ENCODE assay signal across 9 mouse cellular contexts in genomic region chr5:142982046-142982801, GRCm38 (mm10). TPM values are rescaled to one million over a fixed set of nuclear protein-coding genes. Genes with fewer than 3 reads are reported as not detected.
DNase-seq lines count a peak whose midpoint lies in the region; ATAC-seq lines count a peak whose summit lies in the region.
"Had no signal": no experiment of that assay in that cellular context is flagged by ENCODE, and none has a peak within 500 bp of the region (broad histone marks: within the 10 kb centered on the region; RNA-seq: fewer than 3 reads in every experiment).

No protein-coding gene starts in this region.

- no peak overlapping the region for H3K4me2 ChIP-seq in intestine, embryonic 15.5 days (replicated peaks)
- no peak overlapping the region for H3K4me2 ChIP-seq in liver, embryonic 13.5 days
- H3K4me2 ChIP-seq in midbrain, embryonic 14.5 days (ENCODE audit: low read length) = no peak overlapping the region

- peaks cover 3% of the 10 kb centered on the region; the same call in 1 of the 2 replicates for H3K4me1 ChIP-seq in brown adipose tissue, adult 24 weeks (ENCODE audit: control insufficient read depth, insufficient read depth, insufficient read length, low read length)
- no peaks in the 10 kb centered on the region for H3K4me1 ChIP-seq in intestine, embryonic 15.5 days (replicated peaks)
- H3K4me1 ChIP-seq in liver, embryonic 13.5 days (replicated peaks) = peaks cover 43% of the 10 kb centered on the region
- H3K4me1 ChIP-seq in midbrain, embryonic 14.5 days (ENCODE audit: control insufficient read depth, insufficient read depth, low read length) = no peaks in the 10 kb centered on the region

- no peak overlapping the region for H3K9ac ChIP-seq in intestine, embryonic 15.5 days
- no peak overlapping the region for H3K9ac ChIP-seq in liver, embryonic 13.5 days
- H3K9ac ChIP-seq in midbrain, embryonic 14.5 days (replicated peaks; ENCODE audit: low read length) = no peak overlapping the region

- H3K9me3 ChIP-seq in intestine, embryonic 15.5 days = no peaks in the 10 kb centered on the region
- no peaks in the 10 kb centered on the region for H3K9me3 ChIP-seq in liver, embryonic 13.5 days (replicated peaks)
- H3K9me3 ChIP-seq in midbrain, embryonic 14.5 days (ENCODE audit: control insufficient read depth, low read length) = no peaks in the 10 kb centered on the region

- H3K27ac ChIP-seq in brown adipose tissue, adult 24 weeks (replicated peaks; ENCODE audit: low read depth, low read length) = peak overlapping the region; percentile 21
- 0 out of 2 replicates have a peak overlapping the region, but pooled peaks have one; percentile 32 for H3K27ac ChIP-seq in intestine, embryonic 15.5 days
- peak overlapping the region; percentile 43 for H3K27ac ChIP-seq in liver, embryonic 13.5 days
- no peak overlapping the region; the same call in 1 of the 2 replicates for H3K27ac ChIP-seq in midbrain, embryonic 14.5 days (replicated peaks; ENCODE audit: low read depth, low read length)

- no peak for ATAC-seq in intestine, embryonic 15.5 days
- ATAC-seq in liver, embryonic 13.5 days (ENCODE audit: low read depth) = no peak
- ATAC-seq in midbrain, embryonic 14.5 days (ENCODE audit: low FRiP score, low TSS enrichment) = no peak
- ATAC-seq in erythroid progenitor cell, adult 5-6 weeks (replicated peaks; ENCODE audit: low FRiP score, poor library complexity, severe bottlenecking) = no peak

- no peak overlapping the region for H3K4me3 ChIP-seq in brown adipose tissue, adult 24 weeks (ENCODE audit: insufficient read depth, low read depth, low read length)
- H3K4me3 ChIP-seq in intestine, embryonic 15.5 days (replicated peaks) = no peak overlapping the region
- H3K4me3 ChIP-seq in liver, embryonic 13.5 days (replicated peaks) = no peak overlapping the region
- H3K4me3 ChIP-seq in midbrain, embryonic 14.5 days (replicated peaks; ENCODE audit: low read depth, low read length) = no peak overlapping the region

- H3K36me3 ChIP-seq in intestine, embryonic 15.5 days = no peaks in the 10 kb centered on the region
- H3K36me3 ChIP-seq in liver, embryonic 13.5 days = no peaks in the 10 kb centered on the region
- H3K36me3 ChIP-seq in midbrain, embryonic 14.5 days (ENCODE audit: control insufficient read depth, insufficient read depth, low read length) = no peaks in the 10 kb centered on the region

- WGBS in intestine, embryonic 15.5 days = 65% methylated on average over 16 of the region's 16 CpGs
- 47% methylated on average over 16 of the region's 16 CpGs for WGBS in liver, embryonic 13.5 days (ENCODE audit: insufficient replicate concordance)
- WGBS in midbrain, embryonic 14.5 days = 87% methylated on average over 16 of the region's 16 CpGs

- H3K27me3 ChIP-seq in intestine, embryonic 15.5 days (replicated peaks) = no peaks in the 10 kb centered on the region
- no peaks in the 10 kb centered on the region for H3K27me3 ChIP-seq in liver, embryonic 13.5 days
- H3K27me3 ChIP-seq in midbrain, embryonic 14.5 days (ENCODE audit: control insufficient read depth, insufficient read depth, low read length) = no peaks in the 10 kb centered on the region

- DNase-seq in adrenal gland, postnatal 14 days = peak; percentile 48
- no peak for DNase-seq in adrenal gland, adult 8-10 months
- no peak for DNase-seq in liver, embryonic 13.5 days
- no peak for DNase-seq in midbrain, embryonic 14.5 days
- no peak for DNase-seq in gastrocnemius, adult 18-20 months (ENCODE audit: low spot score)
- DNase-seq: cerebellum, adult 9-11 months had no signal

RNA-seq across cellular contexts. Expression of gene Fscn1, which starts 22.1 kb away (rescaled TPM):
- total RNA-seq in adrenal gland, postnatal 14 days (2021) = 62.0 and 75.3 TPM in 2 replicates
- 10 to 100 TPM; 22.0 to 33.6 (median 31.7) TPM for total RNA-seq in adrenal gland, adult 8-10 months (2022)
- 9.1 and 16.2 TPM in 2 replicates for polyA plus RNA-seq in brown adipose tissue, adult 24 weeks (2012; ENCODE audit: insufficient read depth, insufficient read length, missing spikeins)
- polyA plus RNA-seq in intestine, embryonic 15.5 days (2015; fragmentation: Nextera tagmentation; extraction: Ambion mirVana) = 140 and 170 TPM in 2 replicates
- polyA plus RNA-seq in liver, embryonic 13.5 days (2015; fragmentation: Nextera tagmentation; extraction: Ambion mirVana) = 29.5 and 38.3 TPM in 2 replicates
- polyA plus RNA-seq in midbrain, embryonic 14.5 days (2014; fragmentation: Nextera tagmentation; extraction: Ambion mirVana) = 521 and 580 TPM in 2 replicates
- total RNA-seq in erythroid progenitor cell, adult 5-6 weeks (2015; ENCODE audit: low replicate concordance) = 0.84 TPM in 1 of 2 replicates, not detected in the other
- total RNA-seq in erythroid progenitor cell, adult 5-6 weeks (2017; ENCODE audit: low replicate concordance) = 5.1 TPM in 1 of 2 replicates, not detected in the other
- 1 to 10 TPM; 3.7 to 8.5 TPM for total RNA-seq in gastrocnemius, adult 18-20 months (2021)
